Mouse (Mus musculus): ENCODE data around the gene Igflr1.

- TF ChIP-seq CTCF (IDR thresholded peaks at IDR 0.05; ENCODE audit: extremely low read depth, insufficient read depth, insufficient read length, insufficient replicate concordance) = no peak
- no peak for TF ChIP-seq POLR2A (IDR thresholded peaks at IDR 0.05; ENCODE audit: low read depth, low read length)
These were observed 6.4 kb upstream of the Igflr1 start for GRCm38 (mm10) chr7:30558656-30559442.

All from spleen, adult 2 months (tissue).